Mouse (Mus musculus) liver, embryonic 14.5 days (tissue): ENCODE results near the gene Ovca2.

Experiments
- CTCF ChIP-seq: IDR thresholded peaks from 2 replicates; pipeline ENCODE4 v1.5.1; 2016; ENCODE audit warnings: antibody characterized with exemption, low read depth, control low read depth
- EP300 ChIP-seq: IDR thresholded peaks from 2 replicates; pipeline ENCODE4 v1.6.1; 2016; ENCODE audit warnings: antibody characterized with exemption, low read depth

DNA sequence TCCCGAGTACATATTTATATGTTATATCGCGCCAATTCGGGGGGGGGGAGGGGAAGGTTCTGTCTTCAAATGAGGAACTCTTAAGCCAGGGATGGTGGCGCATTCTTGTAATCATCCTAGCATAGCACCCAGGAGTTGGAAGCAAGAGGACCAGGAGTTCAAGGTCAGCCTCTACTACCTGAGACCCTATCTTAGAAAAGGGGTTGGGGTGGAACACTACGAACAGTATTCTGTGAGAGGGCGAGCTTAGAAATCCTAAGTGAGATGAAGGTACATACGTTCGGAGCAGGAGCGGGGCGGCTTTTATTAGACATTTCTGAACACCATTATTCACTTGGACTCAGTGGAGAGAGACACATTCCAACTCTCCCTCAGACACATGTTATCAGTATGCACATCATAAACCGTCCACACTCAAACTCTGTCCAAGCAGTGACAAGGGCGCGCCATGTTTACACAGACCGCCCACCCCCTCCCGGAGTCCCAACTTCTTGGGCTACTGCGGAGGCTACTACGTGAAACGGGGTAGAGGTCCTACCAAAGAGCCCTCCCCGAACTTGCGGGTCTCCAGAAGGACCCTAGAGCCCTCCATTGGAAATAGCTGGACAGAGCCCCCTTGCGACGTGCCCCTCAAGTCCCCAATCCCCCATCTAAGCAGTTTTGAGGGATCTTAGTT lies 9.1 kb downstream of the Ovca2 start, which contains the start of gene Hic1:
- no peak for TF ChIP-seq CTCF
- TF ChIP-seq EP300: no peak
